Mouse (Mus musculus) ES-E14 (cell line): ENCODE results near the gene Tpsb2. TPM values are rescaled to one million over a fixed set of nuclear protein-coding genes. Genes with fewer than 3 reads are reported as not detected.

Experiments used
- DNase-seq: peaks from one replicate; pipeline ENCODE4 v3.0.0-alpha.2; 2013; ENCODE audit warnings: low read depth, low spot score
- H3K27ac ChIP-seq: 2 replicates; pipeline ENCODE4 v1.5.1; 2012; ENCODE audit warnings: low read depth, mild to moderate bottlenecking, low read length, moderate library complexity, mixed read lengths; ENCODE audit not compliant: poor library complexity, insufficient read depth, severe bottlenecking
- H3K36me3 ChIP-seq: 2 replicates; pipeline ENCODE4 v1.6.1; 2012; ENCODE audit warnings: mild to moderate bottlenecking, low read length, moderate library complexity, mixed read lengths; ENCODE audit not compliant: control insufficient read depth, poor library complexity, insufficient read depth, severe bottlenecking
- H3K4me1 ChIP-seq, 2 experiments: fragments of 150-350 bp in 1 of 2; sonication (generic) in 1 of 2; 2 replicates each; pipeline ENCODE4 v1.6.1; 2012; ENCODE audit warnings: low read length in 2 of 2, mild to moderate bottlenecking in 1 of 2, mixed read lengths in 1 of 2; ENCODE audit not compliant: control insufficient read depth in 2 of 2, insufficient read depth in 2 of 2, poor library complexity in 1 of 2
- H3K4me3 ChIP-seq, 2 experiments: fragments of 150-350 bp in 1 of 2; sonication (generic) in 1 of 2; 2 replicates each; pipeline ENCODE4 v1.5.1; 2012; ENCODE audit warnings: low read length in 2 of 2, low read depth in 1 of 2, mild to moderate bottlenecking in 1 of 2, mixed read lengths in 1 of 2; ENCODE audit not compliant: insufficient read depth in 1 of 2, poor library complexity in 1 of 2, severe bottlenecking in 1 of 2
- H3K9ac ChIP-seq: 2 replicates; pipeline ENCODE4 v1.6.1; 2012; ENCODE audit warnings: low read depth, mild to moderate bottlenecking, low read length, mixed read lengths; ENCODE audit not compliant: poor library complexity, insufficient read depth, severe bottlenecking
- H3K9me3 ChIP-seq: fragments of 150-350 bp; sonication (generic); 2 replicates; pipeline ENCODE4 v1.6.1; 2012; ENCODE audit warnings: low read depth, mild to moderate bottlenecking, low read length; ENCODE audit not compliant: control insufficient read depth, insufficient read depth
- CHD2 ChIP-seq: IDR thresholded peaks from 2 replicates; pipeline ENCODE4 v1.6.1; 2014; ENCODE audit warnings: mild to moderate bottlenecking, low read depth, low read length, inconsistent platforms
- HCFC1 ChIP-seq: IDR thresholded peaks from 2 replicates; pipeline ENCODE4 v1.6.1; 2012; ENCODE audit warnings: low read length, inconsistent platforms, borderline replicate concordance; ENCODE audit not compliant: insufficient read depth
- MAFK ChIP-seq: IDR thresholded peaks from 2 replicates; pipeline ENCODE4 v1.6.1; 2014; ENCODE audit warnings: mild to moderate bottlenecking, low read depth, low read length, inconsistent platforms; ENCODE audit not compliant: insufficient read depth
- ZC3H11A ChIP-seq: IDR thresholded peaks from 2 replicates; pipeline ENCODE4 v1.6.1; 2012; ENCODE audit warnings: low read depth, mild to moderate bottlenecking, inconsistent platforms, low read length, borderline replicate concordance
- ZNF384 ChIP-seq: IDR thresholded peaks from 2 replicates; pipeline ENCODE4 v1.6.1; 2012; ENCODE audit warnings: low read depth, low read length, inconsistent platforms
- in situ Hi-C, 2 experiments: fragments of 600-800 bp; cut with MboI; formaldehyde crosslinking; loops; one replicate each; pipeline ENCODE4 v1.15.1; 2025; ENCODE audit warnings: low sequenced_read_pairs in 2 of 2, inconsistent platforms in 1 of 2; ENCODE audit not compliant: unreplicated experiment in 2 of 2
- total RNA-seq: library from RNA; depleted of rRNA; stranded (reverse); fragments of 300-350 nt; gene quantifications from 2 replicates; pipeline ENCODE4 v1.2.3, GENCODE M21; 2012

Gene Tpsb2
- total RNA-seq, 1 experiment = not detected

- H3K36me3 ChIP-seq = no peaks in the 10 kb centered on the region
- no peak overlapping the region for H3K27ac ChIP-seq
- DNase-seq = no peak
- H3K4me1 ChIP-seq = peaks cover under 1 to 20% of the 10 kb centered on the region in 2 experiments; a peak in 2 of 4 replicates
- no peak for TF ChIP-seq ZNF384
- no peak for TF ChIP-seq HCFC1
- no peak for TF ChIP-seq ZC3H11A
- no peak for TF ChIP-seq CHD2
- TF ChIP-seq MAFK = no peak
- no peak overlapping the region for H3K9ac ChIP-seq
- no peak overlapping the region for H3K4me3 ChIP-seq
- in situ Hi-C loops = no loop called here
- no peaks in the 10 kb centered on the region for H3K9me3 ChIP-seq
Measured at GRCm38 (mm10) chr17:25411251-25411650, 45.1 kb downstream of the Tpsb2 start.

- in situ Hi-C loops = no loop called here
- Histone ChIP-seq H3K4me1 (peaks cover 0 to 22% of the 10 kb centered on the region in 2 experiments; a peak in 2 of 4 replicates), H3K27ac (no peak overlapping the region), H3K9ac (no peak overlapping the region), H3K4me3 (no peak overlapping the region), H3K36me3 (no peaks in the 10 kb centered on the region), H3K9me3 (no peaks in the 10 kb centered on the region)
- no peak for DNase-seq
- TF ChIP-seq HCFC1 (no peak), CHD2 (no peak), ZC3H11A (no peak), ZNF384 (no peak), MAFK (no peak)
Measured at GRCm38 (mm10) chr17:25414209-25414608, 48.1 kb downstream of the Tpsb2 start.

GRCm38 (mm10) chr17:25414917-25415316 is 48.8 kb downstream of the Tpsb2 start:
- Histone ChIP-seq H3K9me3 (no peaks in the 10 kb centered on the region), H3K9ac (no peak overlapping the region), H3K27ac (no peak overlapping the region), H3K36me3 (no peaks in the 10 kb centered on the region), H3K4me1 (peaks cover 0 to 22% of the 10 kb centered on the region in 2 experiments; a peak in 2 of 4 replicates), H3K4me3 (no peak overlapping the region)
- in situ Hi-C loops = no loop called here
- no peak for TF ChIP-seq MAFK
- no peak for TF ChIP-seq CHD2
- no peak for TF ChIP-seq ZNF384
- TF ChIP-seq HCFC1 = no peak
- TF ChIP-seq ZC3H11A = no peak
- DNase-seq = no peak

GRCm38 (mm10) chr17:25415421-25415913 is 49.4 kb downstream of the Tpsb2 start:
- no peak overlapping the region for H3K4me3 ChIP-seq
- no peaks in the 10 kb centered on the region for H3K36me3 ChIP-seq
- in situ Hi-C loops = no loop called here
- no peak for TF ChIP-seq ZNF384
- TF ChIP-seq ZC3H11A = no peak
- TF ChIP-seq CHD2 = no peak
- TF ChIP-seq HCFC1 = no peak
- no peak for TF ChIP-seq MAFK
- H3K9ac ChIP-seq = no peak overlapping the region
- H3K27ac ChIP-seq = no peak overlapping the region
- peaks cover 0 to 22% of the 10 kb centered on the region in 2 experiments; a peak in 2 of 4 replicates for H3K4me1 ChIP-seq
- no peaks in the 10 kb centered on the region for H3K9me3 ChIP-seq
- no peak for DNase-seq

- in situ Hi-C loops = no loop called here
- Histone ChIP-seq H3K27ac (no peak overlapping the region), H3K9ac (no peak overlapping the region), H3K9me3 (no peaks in the 10 kb centered on the region), H3K4me3 (no peak overlapping the region), H3K4me1 (peaks cover 0 to 22% of the 10 kb centered on the region in 2 experiments; a peak in 2 of 4 replicates), H3K36me3 (no peaks in the 10 kb centered on the region)
- no peak for DNase-seq
- no peak for TF ChIP-seq HCFC1
- TF ChIP-seq ZNF384 = no peak
- no peak for TF ChIP-seq MAFK
- no peak for TF ChIP-seq ZC3H11A
- TF ChIP-seq CHD2 = no peak
Measured at GRCm38 (mm10) chr17:25416219-25416618, 50.1 kb downstream of the Tpsb2 start.
